Mouse (Mus musculus): Measurements from ENCODE around the gene Trank1. TPM values are rescaled to one million over a fixed set of nuclear protein-coding genes. Genes with fewer than 3 reads are reported as not detected.

Gene Trank1
- polyA plus RNA-seq, 1 experiment from 2014 or later = 0.44 TPM

GRCm38 (mm10) chr9:111438904-111439835 lies 127.6 kb downstream of the Trank1 start, which contains the start of gene Dclk3:
Dclk3 (plus strand) TSS chr9:111439081.
- Histone ChIP-seq H3K27me3 (peaks cover 30% of the 10 kb centered on the region), H3K27ac (no peak within 1 kb of the TSS), H3K4me1 (peaks cover 8% of the 10 kb centered on the region), H3K4me3 (replicated peaks) (peak within 1 kb of the TSS; percentile 58), H3K4me2 (peak within 1 kb of the TSS; percentile 90), H3K36me3 (no peaks in the 10 kb centered on the region), H3K9ac (peak within 1 kb of the TSS; percentile 41), H3K9me3 (replicated peaks) (no peaks in the 10 kb centered on the region)
- 3% methylated on average over 52 of the region's 57 CpGs for WGBS
- ATAC-seq (replicated peaks; ENCODE audit: low FRiP score) = peak; percentile 83

GRCm38 (mm10) chr9:111439836-111440201 lies 128.3 kb downstream of the Trank1 start:
- peak overlapping the region; percentile 58 for H3K4me3 ChIP-seq (replicated peaks)
- ATAC-seq (replicated peaks; ENCODE audit: low FRiP score) = 0 out of 2 replicates have a peak, but pooled peaks have one; percentile 19
- peaks cover 30% of the 10 kb centered on the region for H3K27me3 ChIP-seq
- peaks cover 8% of the 10 kb centered on the region for H3K4me1 ChIP-seq
- no peaks in the 10 kb centered on the region for H3K36me3 ChIP-seq
- peak overlapping the region; percentile 90 for H3K4me2 ChIP-seq
- H3K9me3 ChIP-seq (replicated peaks) = no peaks in the 10 kb centered on the region
- WGBS = 49% methylated on average over 8 of the region's 8 CpGs
- H3K9ac ChIP-seq = no peak overlapping the region
- no peak overlapping the region for H3K27ac ChIP-seq

DNA sequence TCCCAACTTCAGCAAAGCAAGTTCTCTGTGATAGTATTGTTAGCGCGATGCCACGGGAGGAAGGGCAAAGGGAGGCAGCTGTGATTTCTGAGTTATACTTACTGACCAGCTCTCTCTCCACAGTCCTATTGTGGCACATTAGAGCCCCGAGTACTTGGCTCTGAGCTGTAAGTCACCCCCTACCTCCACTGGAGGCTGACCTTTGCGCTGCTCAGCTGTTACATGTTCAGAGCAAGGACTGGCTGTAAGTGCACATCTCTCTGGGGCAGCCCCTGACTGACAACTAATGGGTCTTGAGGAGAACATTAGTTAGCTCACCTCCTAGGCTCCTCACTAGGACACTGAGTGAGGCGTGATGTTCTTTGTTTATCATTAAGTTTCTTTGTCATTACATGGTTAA lies 128.9 kb downstream of the Trank1 start:
- H3K9me3 ChIP-seq (replicated peaks) = no peaks in the 10 kb centered on the region
- no peak for ATAC-seq (replicated peaks; ENCODE audit: low FRiP score)
- peaks cover 30% of the 10 kb centered on the region for H3K27me3 ChIP-seq
- H3K4me3 ChIP-seq (replicated peaks) = no peak overlapping the region
- H3K36me3 ChIP-seq = no peaks in the 10 kb centered on the region
- H3K27ac ChIP-seq = no peak overlapping the region
- H3K9ac ChIP-seq = no peak overlapping the region
- H3K4me1 ChIP-seq = peaks cover 8% of the 10 kb centered on the region
- no peak overlapping the region for H3K4me2 ChIP-seq
- 83% methylated on average over 6 of the region's 6 CpGs for WGBS

GRCm38 (mm10) chr9:111441151-111441550 lies 129.6 kb downstream of the Trank1 start:
- no peak overlapping the region for H3K4me2 ChIP-seq
- no peaks in the 10 kb centered on the region for H3K9me3 ChIP-seq (replicated peaks)
- H3K4me1 ChIP-seq = peaks cover 8% of the 10 kb centered on the region
- H3K27ac ChIP-seq = no peak overlapping the region
- WGBS = 84% methylated on average over 2 of the region's 2 CpGs
- no peak overlapping the region for H3K9ac ChIP-seq
- H3K27me3 ChIP-seq = peaks cover 30% of the 10 kb centered on the region
- no peak overlapping the region for H3K4me3 ChIP-seq (replicated peaks)
- H3K36me3 ChIP-seq = no peaks in the 10 kb centered on the region
- ATAC-seq (replicated peaks; ENCODE audit: low FRiP score) = no peak

Other genes with a start within 250 kb of the Trank1 start
- 35.9 and 37.9 TPM in 2 replicates for gene Lrrfip2, start 194.1 kb upstream of the Trank1 start, polyA plus RNA-seq (2015; fragmentation: Nextera tagmentation; extraction: Ambion mirVana)
- gene Mlh1, start 39.9 kb upstream of the Trank1 start, polyA plus RNA-seq (2015; fragmentation: Nextera tagmentation; extraction: Ambion mirVana) = 38.8 and 40.2 TPM in 2 replicates
- 25.9 and 27.0 TPM in 2 replicates for gene Epm2aip1, start 39.8 kb upstream of the Trank1 start, polyA plus RNA-seq (2015; fragmentation: Nextera tagmentation; extraction: Ambion mirVana)
- gene Dclk3, start 127.3 kb downstream of the Trank1 start, polyA plus RNA-seq (2015; fragmentation: Nextera tagmentation; extraction: Ambion mirVana) = 3.2 TPM in 2 replicates